17 mouse cellular contexts compared by ENCODE assay signal in the genomic region with DNA sequence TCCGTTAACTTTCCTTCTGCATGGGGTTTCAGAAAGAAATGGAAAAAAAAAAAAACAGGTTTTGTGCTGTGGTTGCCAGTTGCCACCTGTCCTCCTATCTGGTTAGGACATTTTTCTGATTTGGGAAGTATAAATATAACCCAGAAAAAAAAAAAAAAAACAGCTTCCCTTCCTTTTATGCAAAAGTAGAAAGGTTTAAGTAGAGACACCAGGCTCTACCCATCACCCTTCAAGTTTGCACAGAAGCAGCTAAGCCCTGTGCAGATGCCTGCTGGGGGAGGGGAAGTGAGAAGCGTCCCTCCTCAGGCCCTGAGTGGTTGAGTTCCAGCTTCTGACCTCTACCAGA. TPM values are rescaled to one million over a fixed set of nuclear protein-coding genes. Genes with fewer than 3 reads are reported as not detected.
DNase-seq lines count a peak whose midpoint lies in the region; ATAC-seq and TF ChIP-seq lines count a peak whose summit lies in the region.
"Had no signal": no experiment of that assay in that cellular context is flagged by ENCODE, and none has a peak within 500 bp of the region (broad histone marks: within the 10 kb centered on the region; RNA-seq: fewer than 3 reads in every experiment).

No protein-coding gene starts in this region.

- WGBS in liver, embryonic 13.5 days (ENCODE audit: insufficient replicate concordance), result 76% methylated on average over 2 of the region's 2 CpGs
- WGBS in liver, embryonic 11.5 days, result 76% methylated on average over 2 of the region's 2 CpGs
- WGBS in thymus, adult 2 months, result 3% methylated on average over 2 of the region's 2 CpGs

- peaks cover 81% of the 10 kb centered on the region for H3K36me3 ChIP-seq in liver, embryonic 13.5 days
- H3K36me3 ChIP-seq in liver, embryonic 11.5 days (ENCODE audit: control insufficient read depth, insufficient read depth, low read length), result peaks cover 2% of the 10 kb centered on the region; the same call in 1 of the 2 replicates
- peaks cover 55% of the 10 kb centered on the region for H3K36me3 ChIP-seq in thymus, adult 2 months (ENCODE audit: control insufficient read depth, insufficient read depth, low read length)
- H3K36me3 ChIP-seq: heart, embryonic 13.5 days; hindbrain, embryonic 10.5 days had no signal

- no peaks in the 10 kb centered on the region for H3K9me3 ChIP-seq in liver, embryonic 13.5 days (replicated peaks)
- H3K9me3 ChIP-seq in liver, embryonic 11.5 days (ENCODE audit: control insufficient read depth, low read length), result no peaks in the 10 kb centered on the region
- H3K9me3 ChIP-seq: heart, embryonic 13.5 days; hindbrain, embryonic 10.5 days; megakaryocyte, embryonic 14.5 days had no signal

- H3K4me3 ChIP-seq in liver, embryonic 13.5 days (replicated peaks), result no peak overlapping the region
- H3K4me3 ChIP-seq in liver, embryonic 11.5 days (ENCODE audit: low read depth, low read length), result no peak overlapping the region
- no peak overlapping the region for H3K4me3 ChIP-seq in thymus, adult 2 months (ENCODE audit: control insufficient read depth, insufficient read depth, low read length)
- H3K4me3 ChIP-seq: heart, embryonic 13.5 days; hindbrain, embryonic 10.5 days; layer of hippocampus, adult 2 months; megakaryocyte, embryonic 14.5 days had no signal

- H3K4me1 ChIP-seq in liver, embryonic 13.5 days (replicated peaks), result peaks cover 64% of the 10 kb centered on the region
- peaks cover 16% of the 10 kb centered on the region for H3K4me1 ChIP-seq in liver, embryonic 11.5 days (replicated peaks; ENCODE audit: control insufficient read depth, insufficient read depth, low read length)
- H3K4me1 ChIP-seq in thymus, adult 2 months (replicated peaks; ENCODE audit: control insufficient read depth, insufficient read depth, low read length), result peaks cover 55% of the 10 kb centered on the region
- H3K4me1 ChIP-seq: hindbrain, embryonic 10.5 days had no signal

- no peak for DNase-seq in liver, embryonic 13.5 days
- DNase-seq in liver, embryonic 11.5 days (ENCODE audit: low spot score), result no peak
- DNase-seq in CD4-positive helper T cell, adult 2 months (ENCODE audit: low read depth, low spot score), result peak; percentile 68
- DNase-seq in thymus, adult 2 months, result peak; percentile 73
- no peak for DNase-seq in frontal cortex, postnatal 25 days (ENCODE audit: low spot score in 2 of 2)
- DNase-seq in right cerebral cortex, postnatal 4 days, result no peak
- DNase-seq in heart, postnatal 14 days, result no peak
- DNase-seq: cerebellum, adult 2 months; gastrocnemius, postnatal 14 days; lung, embryonic 14.5 days had no signal

- TF ChIP-seq CTCF in thymus, adult 2 months (IDR thresholded peaks at IDR 0.05; ENCODE audit: borderline replicate concordance, control insufficient read depth, extremely low read depth, insufficient read depth, low read length, poor library complexity), result no peak

- intact Hi-C loops in heart, postnatal 14 days (cut with DNase I), result no loop called here

- no peak for ATAC-seq in liver, embryonic 13.5 days (ENCODE audit: low read depth)
- no peak for ATAC-seq in liver, embryonic 11.5 days (replicated peaks; ENCODE audit: low FRiP score)
- peak; percentile 25 to 35; a peak in 3 of 4 replicates for ATAC-seq in hematopoietic stem cell, adult 5-6 weeks (replicated peaks in 1 of 2; ENCODE audit: insufficient read depth in 1 of 2, low FRiP score in 2 of 2, low TSS enrichment in 1 of 2, low read depth in 1 of 2, poor library complexity in 2 of 2, severe bottlenecking in 2 of 2)
- ATAC-seq: forebrain, embryonic 16.5 days; intestine, embryonic 16.5 days had no signal

- TF ChIP-seq POLR2A in thymus, adult 2 months (IDR thresholded peaks at IDR 0.05; ENCODE audit: control insufficient read depth, extremely low read depth, insufficient read depth, low read length, poor library complexity), result no peak

- H3K27me3 ChIP-seq in liver, embryonic 13.5 days, result no peaks in the 10 kb centered on the region
- no peaks in the 10 kb centered on the region for H3K27me3 ChIP-seq in liver, embryonic 11.5 days (replicated peaks; ENCODE audit: control insufficient read depth, insufficient read depth, low read length)
- H3K27me3 ChIP-seq in thymus, adult 2 months (ENCODE audit: control insufficient read depth, insufficient read depth, low read length), result no peaks in the 10 kb centered on the region
- H3K27me3 ChIP-seq: heart, embryonic 13.5 days; megakaryocyte, embryonic 14.5 days had no signal

- H3K27ac ChIP-seq in liver, embryonic 13.5 days, result no peak overlapping the region
- H3K27ac ChIP-seq in liver, embryonic 11.5 days (ENCODE audit: low read depth, low read length), result no peak overlapping the region
- H3K27ac ChIP-seq in thymus, adult 2 months (ENCODE audit: control insufficient read depth, insufficient read depth, low read length), result peak overlapping the region; percentile 20
- H3K27ac ChIP-seq: heart, embryonic 13.5 days; hindbrain, embryonic 10.5 days; layer of hippocampus, adult 2 months had no signal

- 0 out of 2 replicates have a peak overlapping the region, but pooled peaks have one; percentile 8 for H3K9ac ChIP-seq in liver, embryonic 13.5 days
- no peak overlapping the region for H3K9ac ChIP-seq in liver, embryonic 11.5 days (ENCODE audit: low read depth, low read length)
- H3K9ac ChIP-seq: heart, embryonic 13.5 days; lung, embryonic 14.5 days had no signal

- no peak overlapping the region for H3K4me2 ChIP-seq in liver, embryonic 13.5 days
- no peak overlapping the region for H3K4me2 ChIP-seq in liver, embryonic 11.5 days
- H3K4me2 ChIP-seq: heart, embryonic 13.5 days; lung, embryonic 14.5 days had no signal

RNA-seq across cellular contexts. Expression of a gene that starts 31.9 kb away (rescaled TPM):
- polyA plus RNA-seq in liver, embryonic 13.5 days (2015; fragmentation: Nextera tagmentation; extraction: Ambion mirVana), result 28.3 and 44.6 TPM in 2 replicates
- 105 and 120 TPM in 2 replicates for polyA plus RNA-seq in liver, embryonic 11.5 days (2014; fragmentation: Nextera tagmentation; extraction: Ambion mirVana)
- total RNA-seq in hematopoietic stem cell, adult 5-6 weeks (2017), result 100 and 110 TPM in 2 replicates
- 645 and 923 TPM in 2 replicates for polyA plus RNA-seq in thymus, adult 2 months (2012; rRNA removed)
- total RNA-seq in heart, postnatal 14 days (2021), result 10 to 100 TPM in 1 of 2 experiments, 1 to 10 TPM in 1; 2.2 to 10.4 TPM

Comparison
In these comparisons a context has a peak if more than half of its experiments do, and no peak if none do; other contexts are left out.
1. ATAC-seq: peak in hematopoietic stem cell, adult 5-6 weeks (2 of 2); none in liver, embryonic 13.5 days (single experiment) and liver, embryonic 11.5 days (single experiment).
2. DNase-seq: peak in CD4-positive helper T cell, adult 2 months (single experiment) and thymus, adult 2 months (single experiment); none in liver, embryonic 13.5 days (single experiment), liver, embryonic 11.5 days (single experiment), frontal cortex, postnatal 25 days (0 of 2), right cerebral cortex, postnatal 4 days (single experiment) and heart, postnatal 14 days (0 of 2).